Mouse (Mus musculus) gastrocnemius, postnatal 14 days (tissue): Measurements from ENCODE around the gene Akap6. TPM values are rescaled to one million over a fixed set of nuclear protein-coding genes. Genes with fewer than 3 reads are reported as not detected.
A peak's percentile ranks its signal among the peaks of the same experiment; 100 is the strongest.

ENCODE experiments used
- DNase-seq: peaks from one replicate; pipeline ENCODE4 v3.0.0; 2021; ENCODE audit warnings: mixed read lengths
- intact Hi-C: fragments of 180-260 bp; cut with DNase I; formaldehyde crosslinking; loops from one replicate; pipeline ENCODE4 v1.15.1; 2025; ENCODE audit warnings: low total_unique reads
- total RNA-seq, 2 experiments: library from RNA; stranded (reverse); gene quantifications; 2 replicates each; pipeline ENCODE4 v1.2.3; 2021

The Akap6 gene
- total RNA-seq, 2 experiments from 2014 or later: 40.3 to 48.2 TPM

DNA sequence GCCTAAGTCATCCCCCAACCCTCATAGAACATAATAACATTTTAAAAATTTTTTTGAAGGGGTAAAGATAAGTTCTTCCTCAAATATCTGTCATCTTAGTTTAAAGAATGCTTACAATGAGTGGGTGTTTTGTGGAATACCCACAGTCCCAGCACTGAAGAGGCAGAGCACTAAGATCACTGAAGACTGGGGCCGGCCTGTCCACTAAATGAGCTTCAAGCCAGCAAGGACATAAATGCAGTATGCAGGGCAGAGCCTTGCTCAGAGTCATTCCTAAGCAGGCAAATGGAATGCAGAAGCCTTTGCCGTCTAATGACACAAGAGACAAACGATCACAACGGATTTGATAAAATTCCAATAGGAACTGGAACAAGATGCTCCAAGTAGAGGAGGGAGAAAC, 242.8 kb downstream of the Akap6 start:
- intact Hi-C loops: no loop called here
- DNase-seq: no peak

DNA sequence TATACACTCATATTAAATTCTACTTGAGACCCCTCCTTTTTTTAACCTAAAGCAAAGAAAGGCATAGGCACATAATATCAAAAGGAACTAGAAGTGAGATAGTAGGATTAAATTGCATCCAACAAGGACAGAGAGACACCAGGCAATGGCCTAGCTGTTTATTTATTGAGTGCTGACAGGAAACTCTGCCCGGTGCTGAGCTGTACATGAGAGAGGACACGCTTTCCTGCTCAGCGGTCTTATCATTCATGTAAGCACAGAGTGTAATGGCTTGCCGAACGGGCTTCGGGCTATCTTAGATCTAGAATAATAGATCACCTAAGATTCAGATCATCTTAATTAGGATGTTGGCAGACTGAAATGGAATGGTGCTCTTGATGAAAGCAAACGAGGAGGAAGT, 245.1 kb downstream of the Akap6 start:
- intact Hi-C loops: no loop called here
- DNase-seq: no peak

DNA sequence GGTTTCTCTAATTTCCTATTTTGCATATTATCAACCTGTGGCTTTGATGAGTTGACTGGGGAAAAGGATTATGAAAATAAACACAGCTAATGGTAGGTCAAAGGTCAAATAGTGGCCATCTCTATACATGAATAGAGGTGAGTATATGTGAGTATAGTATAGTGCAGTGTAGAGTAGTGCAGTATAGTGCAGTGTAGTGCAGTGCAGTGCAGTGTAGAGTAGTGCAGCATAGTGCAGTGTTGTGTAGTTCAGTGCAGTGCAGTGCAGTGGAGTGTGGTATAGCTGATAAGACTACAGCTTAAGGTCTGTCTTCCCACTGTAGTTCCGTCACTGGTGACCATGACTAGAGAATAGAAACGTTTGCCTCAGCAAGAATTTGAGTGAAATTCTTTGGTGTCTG, 245.8 kb downstream of the Akap6 start:
- intact Hi-C loops: no loop called here
- no peak for DNase-seq

DNA sequence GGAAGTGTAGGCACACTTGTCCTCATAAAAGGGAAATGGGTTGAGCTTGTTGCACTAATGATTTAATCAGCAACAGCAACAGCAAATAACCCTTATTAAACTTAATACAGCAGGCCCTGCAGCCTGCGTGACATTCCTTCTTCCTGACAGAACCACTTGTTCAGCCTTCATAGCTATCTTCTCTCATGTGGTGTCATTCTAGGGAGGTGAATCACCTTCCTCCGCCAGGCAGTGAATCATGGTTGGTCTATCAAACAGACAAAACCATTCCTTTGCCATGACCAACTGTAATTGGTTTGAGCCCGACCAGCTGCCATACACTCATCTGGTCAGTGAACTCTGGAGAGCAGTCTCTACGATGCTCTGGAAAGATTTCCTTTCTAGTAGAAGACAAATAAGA, 251.5 kb downstream of the Akap6 start:
- no peak for DNase-seq
- intact Hi-C loops: no loop called here

DNA sequence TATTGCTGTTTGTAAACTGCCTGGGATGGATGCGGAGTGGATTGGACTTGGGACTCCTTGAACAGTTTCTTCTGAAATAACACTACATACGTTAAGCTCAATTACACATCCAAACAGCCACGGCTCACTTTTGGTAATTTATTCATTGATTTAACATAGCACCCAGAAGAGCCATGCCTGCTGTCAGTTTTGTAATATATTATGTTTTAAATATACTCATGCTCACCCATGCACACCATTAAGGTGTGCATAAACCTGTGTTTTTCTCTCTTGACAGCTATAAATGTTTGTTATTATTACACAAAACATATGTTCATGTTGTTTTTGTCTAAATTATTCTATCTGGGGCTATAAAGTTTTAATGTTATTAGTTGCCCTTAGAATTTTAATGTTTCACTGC, 258.4 kb downstream of the Akap6 start:
- intact Hi-C loops: no loop called here
- no peak for DNase-seq

DNA sequence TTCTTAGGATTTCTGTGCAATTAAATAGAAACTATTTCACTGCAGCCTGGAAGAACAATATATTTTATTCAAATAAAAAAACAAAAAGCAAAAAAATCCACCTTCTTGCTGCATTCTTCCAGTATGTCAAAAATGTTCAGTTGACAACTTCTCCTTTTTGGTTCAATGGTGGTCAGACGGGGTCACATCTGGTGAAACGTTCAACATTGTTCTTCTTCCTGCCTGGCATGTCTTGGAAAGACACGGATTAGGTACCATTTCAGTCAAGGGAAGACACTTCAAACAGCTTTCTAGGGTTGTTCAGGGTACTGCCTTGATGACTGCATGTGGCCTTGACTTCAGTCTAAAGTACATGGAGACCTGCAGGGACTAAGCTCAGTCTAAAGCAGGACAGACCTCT, 258.8 kb downstream of the Akap6 start:
- no peak for DNase-seq
- intact Hi-C loops: no loop called here

DNA sequence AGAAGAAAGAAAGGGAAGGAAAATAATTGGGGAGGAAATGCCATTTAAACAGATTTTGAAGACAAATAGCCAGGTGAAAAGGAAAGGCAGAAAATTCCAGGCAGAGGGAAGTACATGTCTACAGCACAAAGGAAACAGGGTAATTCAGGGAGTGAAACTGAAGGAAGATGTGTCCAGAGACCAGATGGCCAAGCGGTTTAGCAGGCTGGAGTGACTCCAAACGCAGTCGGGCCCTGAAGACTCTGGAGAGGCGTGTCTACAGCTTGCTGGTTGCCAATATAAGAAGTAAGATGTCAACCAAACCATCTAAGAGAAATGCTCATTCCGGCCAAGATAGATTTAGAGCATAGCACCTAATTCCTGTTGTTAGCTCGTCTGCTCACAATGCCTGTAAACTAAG, 292.6 kb downstream of the Akap6 start:
- intact Hi-C loops: no loop called here
- DNase-seq: peak; percentile 9

DNA sequence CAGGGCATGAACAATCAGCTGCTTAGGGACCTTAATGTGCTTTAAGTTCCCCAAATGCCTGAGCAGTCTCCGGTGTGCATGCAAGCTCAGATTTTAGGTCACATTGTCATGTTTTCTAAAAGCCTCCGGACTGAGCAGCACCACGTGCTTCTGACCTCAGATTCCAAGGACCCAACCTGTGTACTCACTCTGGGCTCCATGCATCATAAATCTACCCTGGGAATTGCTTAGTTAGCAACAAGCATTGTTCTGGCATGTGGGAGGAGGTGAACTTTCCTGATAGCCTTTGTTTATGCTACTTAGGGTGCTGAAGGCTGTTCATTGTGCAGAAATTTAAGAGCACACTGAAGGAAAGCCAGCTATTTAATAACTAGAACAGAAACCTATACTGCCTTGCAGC, 313.2 kb downstream of the Akap6 start:
- DNase-seq: no peak

DNA sequence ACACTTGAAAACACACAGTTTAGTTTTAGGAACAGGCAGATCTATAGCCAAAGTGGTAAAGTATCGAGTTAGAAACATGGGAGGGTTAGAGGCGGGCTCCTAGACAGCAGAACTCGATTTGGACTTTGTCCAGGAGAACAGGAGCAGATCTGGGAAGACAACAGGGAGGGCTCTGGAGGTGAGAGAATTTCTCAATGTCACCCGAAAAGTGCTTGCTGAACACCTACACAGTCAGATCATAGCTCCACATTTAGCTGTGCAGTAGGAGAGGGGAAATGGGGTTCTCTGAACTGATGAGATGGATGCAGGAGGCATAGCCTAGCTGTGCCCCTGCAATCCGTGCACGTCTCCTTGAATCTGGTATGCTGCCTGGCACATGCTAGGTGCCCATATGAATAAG, 315.4 kb downstream of the Akap6 start:
- intact Hi-C loops: no loop called here
- no peak for DNase-seq

More for the DNA sequence above, 313.2 kb downstream of the Akap6 start:
- intact Hi-C loops: no loop called here

DNA sequence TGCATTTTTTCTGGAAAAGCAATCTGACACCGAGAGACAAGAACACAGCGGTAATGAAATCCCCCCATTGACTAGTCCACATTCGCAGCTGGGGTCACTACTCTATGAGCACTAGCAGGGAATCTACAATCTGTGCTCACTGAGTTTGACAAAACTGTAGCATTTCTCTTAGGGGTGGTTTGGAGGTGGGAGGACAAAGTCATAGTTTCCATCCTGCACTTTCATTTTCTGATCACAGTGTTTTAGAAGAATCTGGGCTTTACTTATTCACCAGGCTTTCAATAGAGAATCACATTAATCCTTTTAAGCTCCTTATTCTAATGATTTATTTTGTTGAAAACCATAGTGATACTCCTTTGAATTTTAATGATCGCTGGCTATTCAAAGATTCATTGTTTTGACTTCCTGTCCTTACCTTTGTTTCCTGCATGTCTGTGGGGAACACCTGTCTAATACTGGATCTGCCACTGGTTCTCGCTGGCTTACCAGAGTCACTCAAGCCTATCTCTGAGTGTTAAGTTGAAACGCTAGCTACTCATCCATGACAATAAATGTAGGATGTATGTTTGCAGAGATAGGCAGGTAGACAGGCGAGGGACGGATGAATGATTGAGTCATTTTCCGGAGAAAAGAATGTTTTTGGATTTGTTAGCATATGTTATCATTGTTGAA, 325.5 kb downstream of the Akap6 start:
- intact Hi-C loops: no loop called here
- no peak for DNase-seq

DNA sequence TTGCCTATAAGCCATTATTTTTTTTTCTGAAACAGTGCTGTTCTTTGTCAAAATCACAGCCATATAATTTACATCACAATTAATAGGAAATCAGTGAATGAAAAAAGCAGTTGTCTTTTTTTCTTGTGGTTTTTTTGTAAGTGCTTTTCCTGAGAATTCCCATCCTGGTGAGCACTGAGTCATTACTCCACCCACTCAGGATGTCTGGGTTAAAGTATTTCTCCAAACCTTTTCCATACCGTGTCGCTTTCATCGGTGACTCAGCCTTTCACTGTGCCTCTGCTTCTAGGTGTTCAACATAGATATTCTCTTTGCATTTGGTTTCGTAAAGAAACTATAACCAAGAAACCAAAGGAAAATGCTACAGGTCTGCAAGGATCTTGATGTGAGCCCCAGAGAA, 328.1 kb downstream of the Akap6 start:
- no peak for DNase-seq
- intact Hi-C loops: no loop called here

DNA sequence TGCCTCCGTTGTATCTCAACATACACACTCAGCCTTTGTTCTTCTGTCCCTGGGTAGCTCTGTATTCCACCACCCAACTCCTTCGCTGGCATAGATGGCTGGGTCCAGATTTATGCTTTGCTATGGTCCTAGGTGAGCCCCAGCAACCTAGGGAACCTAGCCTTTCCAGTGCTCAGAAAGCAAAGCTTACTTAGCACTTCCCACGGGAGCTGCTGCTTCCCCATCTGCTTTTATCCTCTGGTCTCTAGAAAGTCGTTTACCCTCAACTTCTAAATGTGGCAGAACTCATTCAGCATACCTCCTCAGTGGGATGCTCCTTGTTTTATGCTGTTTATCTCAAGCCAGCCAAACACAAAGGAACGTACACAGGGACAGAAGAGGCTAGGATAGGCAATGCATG, 329.7 kb downstream of the Akap6 start:
- intact Hi-C loops: no loop called here
- no peak for DNase-seq

DNA sequence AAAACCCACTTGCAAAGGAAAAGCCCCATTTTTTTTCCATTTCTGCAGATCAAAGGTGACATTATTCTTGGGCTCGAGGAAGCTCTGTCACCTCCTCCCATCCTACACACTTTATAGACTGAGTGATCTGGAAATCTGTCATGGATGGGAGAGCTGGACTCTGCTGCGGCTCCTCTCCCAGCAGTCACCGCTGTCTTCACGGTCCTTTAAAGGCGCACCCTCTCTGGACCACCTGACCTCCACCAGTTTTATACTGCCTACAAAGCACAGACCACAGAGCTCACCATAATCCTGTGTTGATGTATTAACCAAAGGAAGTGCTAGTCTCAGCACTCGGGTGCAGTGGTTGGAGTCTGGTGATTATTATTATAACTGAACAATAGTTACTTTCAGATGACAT, 330.7 kb downstream of the Akap6 start:
- DNase-seq: no peak
- intact Hi-C loops: no loop called here

DNA sequence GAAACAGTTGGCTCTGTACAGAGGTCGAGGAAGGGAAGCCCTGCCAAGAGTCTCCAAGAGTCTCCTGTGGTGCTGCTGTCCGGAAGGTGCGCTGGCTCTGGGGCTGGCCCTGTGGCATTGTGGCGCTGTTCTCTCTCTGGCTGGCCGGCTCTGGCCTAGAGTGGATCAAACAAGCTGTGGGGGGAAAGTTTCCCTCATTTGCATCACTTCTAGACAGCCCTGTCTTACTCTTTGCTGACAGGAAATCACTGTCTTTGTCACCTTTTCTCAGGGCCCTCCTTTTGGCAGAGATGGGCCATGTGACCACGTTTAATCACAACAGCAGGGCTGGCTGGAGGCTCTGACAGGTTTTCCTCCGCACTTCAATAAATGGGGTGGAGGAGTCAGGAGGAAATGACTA, 333.6 kb downstream of the Akap6 start:
- peak; percentile 17 for DNase-seq
- intact Hi-C loops: no loop called here

DNA sequence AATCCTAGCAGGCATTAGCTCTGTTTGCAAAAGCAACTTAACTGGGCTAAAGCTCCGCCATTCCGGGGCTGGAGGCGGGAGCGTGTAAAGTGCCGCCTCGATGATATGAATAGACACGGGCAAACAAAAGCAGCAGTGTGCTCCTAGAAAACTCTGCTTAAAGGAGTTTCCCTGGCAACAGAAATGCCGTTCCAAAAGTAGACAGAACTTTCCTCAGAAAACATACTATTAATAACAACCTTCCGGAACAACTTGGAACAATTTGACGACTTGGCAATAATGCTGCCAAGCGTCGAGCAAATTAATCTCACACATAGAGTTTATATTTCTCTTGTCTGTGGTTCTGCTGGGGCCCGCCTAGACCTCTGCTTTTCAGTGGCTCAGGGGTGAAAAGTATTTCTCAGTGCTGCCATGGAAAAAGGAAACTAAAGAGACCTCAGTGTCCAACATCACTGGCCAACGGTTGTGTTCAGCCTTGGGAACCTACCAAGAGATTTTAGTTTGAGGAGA, 334.3 kb downstream of the Akap6 start:
- intact Hi-C loops: no loop called here
- DNase-seq: peak; percentile 12

DNA sequence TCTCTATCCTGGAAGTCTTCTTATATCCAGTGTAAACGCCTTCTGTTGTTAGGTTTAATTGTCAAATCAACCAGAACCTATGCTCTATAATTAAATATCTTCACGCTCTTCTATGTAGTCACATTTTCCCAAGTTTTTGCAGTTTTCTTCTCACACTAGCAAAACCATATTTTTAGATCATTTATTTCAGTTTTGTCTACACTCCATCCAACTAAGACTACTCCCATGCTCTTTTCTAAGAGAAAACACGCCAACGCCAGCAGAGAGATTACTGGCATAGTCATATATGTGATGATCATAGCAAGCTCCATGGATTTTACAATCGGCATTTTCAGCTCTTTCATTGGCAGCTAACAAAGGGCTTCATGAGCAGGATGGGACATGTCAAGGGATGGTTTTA, 341.5 kb downstream of the Akap6 start:
- no peak for DNase-seq
- intact Hi-C loops: no loop called here

DNA sequence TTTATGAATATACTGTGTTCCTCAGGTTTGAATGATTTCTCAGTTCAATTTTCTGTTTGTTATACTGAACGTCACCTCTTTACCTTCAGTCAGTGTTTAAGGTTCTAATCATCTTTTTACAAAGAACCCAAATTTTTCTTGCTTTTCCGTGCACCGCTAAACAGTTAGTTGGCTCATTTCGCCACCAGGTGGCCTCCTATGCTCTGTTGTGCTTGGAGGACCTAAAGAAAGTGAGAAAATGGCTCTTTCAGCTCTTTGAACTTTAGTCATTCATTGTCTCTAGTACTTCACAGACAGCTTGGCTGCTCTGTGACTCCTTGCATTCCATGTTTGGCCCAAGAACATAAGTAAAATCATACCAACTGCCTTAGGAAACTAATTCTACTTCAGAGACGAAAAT, 343.6 kb downstream of the Akap6 start:
- intact Hi-C loops: no loop called here
- peak; percentile 52 for DNase-seq

DNA sequence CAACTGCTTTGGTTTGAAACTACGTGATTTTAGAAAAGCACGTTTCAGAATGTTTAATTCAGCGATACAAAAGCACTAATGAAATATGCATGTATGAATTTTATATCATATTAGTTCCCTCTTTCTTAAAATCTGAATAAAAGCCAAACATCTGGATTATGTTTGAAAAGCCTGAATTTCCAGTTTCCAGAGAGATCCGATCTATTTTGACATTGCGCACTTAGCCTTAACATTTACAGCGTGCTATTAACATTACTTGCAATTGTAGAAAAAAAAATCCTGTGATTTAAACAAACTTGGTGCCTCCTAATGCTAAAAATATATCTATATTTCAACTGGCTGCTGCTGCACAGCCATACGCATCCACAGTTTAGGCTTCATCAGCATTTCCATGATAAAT, 358.4 kb downstream of the Akap6 start:
- no peak for DNase-seq
- intact Hi-C loops: no loop called here

DNA sequence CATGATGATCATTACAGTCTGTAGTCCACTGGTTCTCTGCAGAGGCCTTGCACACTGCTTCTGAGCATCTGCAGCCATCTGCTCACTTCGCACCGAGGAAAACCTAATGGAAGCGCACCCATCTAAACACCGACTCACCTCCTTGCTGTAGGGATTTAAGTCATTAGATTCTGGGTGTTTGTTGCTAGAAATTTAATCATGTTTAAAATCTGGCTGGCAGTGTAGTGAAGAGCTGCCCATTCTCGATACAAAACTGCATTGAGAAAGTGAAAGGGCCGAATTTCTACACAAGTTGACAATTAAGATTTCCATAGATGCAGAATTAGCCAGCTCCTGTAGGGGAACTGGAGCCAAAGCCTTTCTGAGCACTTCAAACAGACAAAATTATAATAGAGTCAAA, 361.7 kb downstream of the Akap6 start:
- DNase-seq: no peak
- intact Hi-C loops: no loop called here

DNA sequence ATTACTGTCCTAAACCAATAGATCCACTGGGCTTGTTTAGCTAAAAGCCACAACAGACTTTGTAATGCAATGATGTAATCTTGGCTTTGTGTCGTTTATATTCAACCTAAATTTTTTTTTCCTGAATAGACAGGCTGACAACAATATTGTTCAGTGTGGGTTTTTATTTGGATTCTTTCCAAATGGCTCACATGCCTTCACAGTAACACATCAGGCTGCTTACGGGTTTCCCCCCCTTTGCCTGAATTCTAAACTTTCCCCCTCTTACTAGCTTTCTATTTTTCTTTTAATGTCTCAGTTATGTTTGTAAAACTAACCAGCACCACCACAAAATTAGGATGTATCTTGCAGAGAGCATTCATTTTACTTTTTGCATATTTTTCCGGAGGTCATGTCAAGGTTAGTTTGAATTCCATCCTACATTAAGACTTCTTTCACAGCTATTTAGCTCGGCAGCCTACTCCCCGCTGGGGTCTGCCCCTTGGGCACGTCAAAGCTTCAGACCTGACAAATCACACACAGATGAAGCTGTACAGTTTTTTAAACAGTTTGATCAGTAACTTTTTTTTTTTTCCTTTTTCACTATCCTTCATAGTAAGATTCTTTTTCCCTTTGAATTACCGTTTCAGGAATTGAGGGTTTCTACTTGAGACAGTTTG, 362.4 kb downstream of the Akap6 start:
- intact Hi-C loops: no loop called here
- DNase-seq: no peak

DNA sequence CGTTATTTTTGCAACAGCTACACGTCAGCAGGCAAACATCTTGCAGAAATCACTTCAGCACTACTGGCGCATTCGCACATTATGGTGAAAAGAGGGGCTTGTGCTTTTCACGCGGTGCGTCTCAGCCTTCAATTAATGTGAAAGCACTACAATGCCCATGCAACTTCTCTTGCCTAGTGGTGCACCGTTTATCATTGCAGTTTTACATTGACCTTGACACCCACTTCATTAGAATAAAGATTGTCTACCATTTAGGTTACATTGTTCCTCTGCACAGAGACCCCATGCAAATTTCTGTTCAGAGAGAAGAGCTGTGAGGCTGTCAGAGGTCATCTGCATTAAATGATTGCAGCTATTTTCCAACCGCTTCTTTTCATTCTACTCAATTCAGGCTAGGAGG, 363.8 kb downstream of the Akap6 start:
- intact Hi-C loops: no loop called here
- DNase-seq: no peak
